Mouse (Mus musculus): ENCODE measurements at regions not wholly inside any gene's neighbourhood (a gene's known extent, or its start where the extent isn't known, plus 50 kb on each side); places are given as distances from the start of the nearest gene placed in this dataset.

GRCm38 (mm10) chr5:126964577-126964976 lies 277.0 kb upstream of the Tmem132c start:
- DNase-seq (ENCODE audit: low read depth) = no peak

- DNase-seq (ENCODE audit: low read depth) = no peak
Measured at GRCm38 (mm10) chr5:126967076-126967475, 274.5 kb upstream of the Tmem132c start.

GRCm38 (mm10) chr5:126969373-126969772 lies 272.2 kb upstream of the Tmem132c start:
- DNase-seq (ENCODE audit: low read depth) = no peak

- DNase-seq (ENCODE audit: low read depth) = no peak
Measured at GRCm38 (mm10) chr5:126971284-126971683, 270.3 kb upstream of the Tmem132c start.

- DNase-seq (ENCODE audit: low read depth) = no peak
Measured at GRCm38 (mm10) chr5:126971981-126972380, 269.6 kb upstream of the Tmem132c start.

GRCm38 (mm10) chr5:126973425-126973824 lies 268.2 kb upstream of the Tmem132c start:
- DNase-seq (ENCODE audit: low read depth) = no peak

- no peak for DNase-seq (ENCODE audit: low read depth)
Measured at GRCm38 (mm10) chr5:126974565-126974964, 267.0 kb upstream of the Tmem132c start.

- no peak for DNase-seq (ENCODE audit: low read depth)
Measured at GRCm38 (mm10) chr5:126995577-126995976, 246.0 kb upstream of the Tmem132c start.

GRCm38 (mm10) chr5:127014166-127014565 lies 227.4 kb upstream of the Tmem132c start:
- DNase-seq (ENCODE audit: low read depth) = no peak

GRCm38 (mm10) chr5:127016467-127017060 lies 225.0 kb upstream of the Tmem132c start:
- no peak for DNase-seq (ENCODE audit: low read depth)

GRCm38 (mm10) chr5:127017971-127018370 lies 223.6 kb upstream of the Tmem132c start:
- DNase-seq (ENCODE audit: low read depth) = no peak

- no peak for DNase-seq (ENCODE audit: low read depth)
Measured at GRCm38 (mm10) chr5:127036472-127036871, 205.1 kb upstream of the Tmem132c start.

GRCm38 (mm10) chr5:127057770-127058169 lies 183.8 kb upstream of the Tmem132c start:
- no peak for DNase-seq (ENCODE audit: low read depth)

- DNase-seq (ENCODE audit: low read depth) = no peak
Measured at GRCm38 (mm10) chr5:127074327-127074726, 167.3 kb upstream of the Tmem132c start.
